Mouse (Mus musculus) CH12.LX (cell line): ENCODE results near the gene Ece1. TPM values are rescaled to one million over a fixed set of nuclear protein-coding genes. Genes with fewer than 3 reads are reported as not detected.

Source experiments
- DNase-seq: peaks from one replicate; pipeline ENCODE4 v3.0.0-alpha.2; 2013; ENCODE audit errors: extremely low read depth
- H3K27ac ChIP-seq: 2 replicates; pipeline ENCODE4 v1.5.1; 2012; ENCODE audit warnings: low read depth, mild to moderate bottlenecking, control low read depth, moderate library complexity; ENCODE audit not compliant: insufficient read depth
- H3K27me3 ChIP-seq: replicated peaks from 2 replicates; pipeline ENCODE3; 2012; ENCODE audit warnings: inconsistent platforms
- H3K36me3 ChIP-seq, 2 experiments: replicated peaks in 1 of 2; 2 replicates each; pipeline versions ENCODE3 to v1.6.1; 2012; ENCODE audit warnings: inconsistent platforms in 1 of 2, low read length in 1 of 2, mild to moderate bottlenecking in 1 of 2, mixed read lengths in 1 of 2, moderate library complexity in 1 of 2; ENCODE audit not compliant: control insufficient read depth in 1 of 2, insufficient read depth in 1 of 2
- H3K4me1 ChIP-seq, 2 experiments: 2 replicates each; pipeline ENCODE4 v1.6.1; 2012; ENCODE audit warnings: inconsistent platforms in 1 of 2, moderate library complexity in 1 of 2; ENCODE audit not compliant: insufficient read depth in 2 of 2, control insufficient read depth in 1 of 2
- H3K4me2 ChIP-seq: 2 replicates; pipeline ENCODE4 v1.6.1; 2012; ENCODE audit warnings: low read depth, mild to moderate bottlenecking, control low read depth; ENCODE audit not compliant: poor library complexity, insufficient read depth, severe bottlenecking
- H3K4me3 ChIP-seq, 3 experiments: fragments of 150-350 bp in 1 of 3; sonication (generic) in 1 of 3; replicated peaks in 1 of 3; 2 replicates each; pipeline versions ENCODE3 to v1.5.1; 2011 to 2012; ENCODE audit warnings: low read depth in 2 of 3, low read length in 2 of 3, mild to moderate bottlenecking in 2 of 3, moderate library complexity in 2 of 3, control low read depth in 1 of 3, improper control_type of control experiment in 1 of 3, inconsistent platforms in 1 of 3, mixed read lengths in 1 of 3; ENCODE audit not compliant: poor library complexity in 1 of 3
- H3K79me2 ChIP-seq: replicated peaks from 2 replicates; pipeline ENCODE4 v1.6.1; 2012; ENCODE audit warnings: mild to moderate bottlenecking, moderate library complexity; ENCODE audit not compliant: control insufficient read depth, poor library complexity, insufficient read depth, severe bottlenecking; ENCODE audit errors: extremely low read depth
- H3K9ac ChIP-seq: 2 replicates; pipeline ENCODE4 v1.6.1; 2012; ENCODE audit warnings: low read depth, mild to moderate bottlenecking, control low read depth, moderate library complexity; ENCODE audit not compliant: insufficient read depth
- H3K9me3 ChIP-seq: replicated peaks from 2 replicates; pipeline ENCODE3; 2012; ENCODE audit warnings: low read length, inconsistent platforms, mixed read lengths
- BHLHE40 ChIP-seq: IDR thresholded peaks from 2 replicates; pipeline ENCODE4 v1.6.1; 2011; ENCODE audit warnings: mild to moderate bottlenecking, low read depth, low read length, improper control_type of control experiment
- CHD1 ChIP-seq: IDR thresholded peaks from 2 replicates; pipeline ENCODE4 v1.6.1; 2012; ENCODE audit warnings: low read depth, low read length, improper control_type of control experiment, inconsistent platforms
- CTCF ChIP-seq, 2 experiments: IDR thresholded peaks in 1 of 2; conservative IDR thresholded peaks in 1 of 2; 2 replicates each; pipeline ENCODE4 v1.5.1; 2011 to 2012; ENCODE audit warnings: low read depth in 2 of 2, low read length in 2 of 2, improper control_type of control experiment in 1 of 2, inconsistent platforms in 1 of 2, mild to moderate bottlenecking in 1 of 2, moderate library complexity in 1 of 2
- E2F4 ChIP-seq: IDR thresholded peaks from 2 replicates; pipeline ENCODE4 v1.6.1; 2011; ENCODE audit warnings: low read depth, low read length, improper control_type of control experiment; ENCODE audit not compliant: insufficient replicate concordance
- ELF1 ChIP-seq: IDR thresholded peaks from 2 replicates; pipeline ENCODE4 v1.6.1; 2014; ENCODE audit warnings: low read depth, mild to moderate bottlenecking, inconsistent platforms, low read length, improper control_type of control experiment
- EP300 ChIP-seq: IDR thresholded peaks from 2 replicates; pipeline ENCODE4 v1.6.1; 2011; ENCODE audit warnings: low read length, improper control_type of control experiment
- ETS1 ChIP-seq: conservative IDR thresholded peaks from 2 replicates; pipeline ENCODE4 v1.6.1; 2012; ENCODE audit warnings: low read depth, mild to moderate bottlenecking, inconsistent platforms, low read length, improper control_type of control experiment, moderate library complexity
- GABPA ChIP-seq: IDR thresholded peaks from 2 replicates; pipeline ENCODE4 v1.6.1; 2012; ENCODE audit warnings: low read depth, low read length, improper control_type of control experiment, inconsistent platforms; ENCODE audit not compliant: insufficient replicate concordance
- IRF4 ChIP-seq: IDR thresholded peaks from 2 replicates; pipeline ENCODE4 v1.6.1; 2014; ENCODE audit warnings: low read depth, mild to moderate bottlenecking, inconsistent platforms, low read length, improper control_type of control experiment
- JUND ChIP-seq: conservative IDR thresholded peaks from 2 replicates; pipeline ENCODE4 v1.6.1; 2011; ENCODE audit warnings: low read depth, low read length, improper control_type of control experiment
- KAT2A ChIP-seq: IDR thresholded peaks from 2 replicates; pipeline ENCODE4 v1.6.1; 2012; ENCODE audit warnings: low read length, improper control_type of control experiment, inconsistent platforms; ENCODE audit not compliant: insufficient replicate concordance
- MAFK ChIP-seq: IDR thresholded peaks from 2 replicates; pipeline ENCODE4 v1.6.1; 2011; ENCODE audit warnings: low read length, improper control_type of control experiment; ENCODE audit not compliant: insufficient replicate concordance
- MAX ChIP-seq: IDR thresholded peaks from 2 replicates; pipeline ENCODE4 v1.6.1; 2011; ENCODE audit warnings: low read length, improper control_type of control experiment
- MEF2A ChIP-seq: IDR thresholded peaks from 2 replicates; pipeline ENCODE4 v1.6.1; 2014; ENCODE audit warnings: low read depth, mild to moderate bottlenecking, inconsistent platforms, low read length, improper control_type of control experiment, borderline replicate concordance
- MYC ChIP-seq: IDR thresholded peaks from 2 replicates; pipeline ENCODE4 v1.6.1; 2011; ENCODE audit warnings: low read depth, mild to moderate bottlenecking, improper control_type of control experiment, low read length
- NELFE ChIP-seq: IDR thresholded peaks from 2 replicates; pipeline ENCODE4 v1.6.1; 2011; ENCODE audit warnings: low read depth, low read length, improper control_type of control experiment
- NRF1 ChIP-seq: IDR thresholded peaks from 2 replicates; pipeline ENCODE4 v1.6.1; 2014; ENCODE audit warnings: low read depth, mild to moderate bottlenecking, inconsistent platforms, low read length, improper control_type of control experiment, moderate library complexity
- PAX5 ChIP-seq: IDR thresholded peaks from 2 replicates; pipeline ENCODE4 v1.6.1; 2012; ENCODE audit warnings: low read length, inconsistent platforms, mixed read lengths
- POLR2A ChIP-seq: IDR thresholded peaks from 2 replicates; pipeline ENCODE4 v1.6.1; 2011; ENCODE audit warnings: low read depth, mild to moderate bottlenecking, improper control_type of control experiment, low read length
- RAD21 ChIP-seq: IDR thresholded peaks from 2 replicates; pipeline ENCODE4 v1.6.1; 2011; ENCODE audit warnings: low read depth, mild to moderate bottlenecking, low read length, improper control_type of control experiment, moderate library complexity
- RCOR1 ChIP-seq: conservative IDR thresholded peaks from 2 replicates; pipeline ENCODE4 v1.6.1; 2012; ENCODE audit warnings: low read depth, mild to moderate bottlenecking, inconsistent platforms, low read length, improper control_type of control experiment
- SMC3 ChIP-seq: IDR thresholded peaks from 2 replicates; pipeline ENCODE4 v1.6.1; 2011; ENCODE audit warnings: low read depth, low read length, improper control_type of control experiment
- TCF12 ChIP-seq: IDR thresholded peaks from 2 replicates; pipeline ENCODE4 v1.6.1; 2014; ENCODE audit warnings: low read depth, mild to moderate bottlenecking, inconsistent platforms, low read length, improper control_type of control experiment
- UBTF ChIP-seq: IDR thresholded peaks from 2 replicates; pipeline ENCODE4 v1.6.1; 2012; ENCODE audit warnings: low read depth, mild to moderate bottlenecking, inconsistent platforms, low read length, improper control_type of control experiment, moderate library complexity
- USF1 ChIP-seq: IDR thresholded peaks from 2 replicates; pipeline ENCODE4 v1.6.1; 2014; ENCODE audit warnings: low read depth, mild to moderate bottlenecking, inconsistent platforms, low read length, improper control_type of control experiment
- USF2 ChIP-seq: conservative IDR thresholded peaks from 2 replicates; pipeline ENCODE4 v1.6.1; 2011; ENCODE audit warnings: low read depth, low read length, improper control_type of control experiment
- ZC3H11A ChIP-seq: IDR thresholded peaks from 2 replicates; pipeline ENCODE4 v1.6.1; 2012; ENCODE audit warnings: low read depth, mild to moderate bottlenecking, inconsistent platforms, low read length, improper control_type of control experiment
- dilution Hi-C: fragments of 300-500 bp; cut with MboI; formaldehyde crosslinking; loops from 2 replicates; pipeline ENCODE4 v1.14.3; 2020; ENCODE audit warnings: low sequenced_read_pairs; ENCODE audit not compliant: extremely low pct_unique_long_range_greater_than_20kb, extremely low pct_ligation_motif_present
- in situ Hi-C: fragments of 300-500 bp; cut with MboI; formaldehyde crosslinking; loops from 3 replicates; pipeline ENCODE4 v1.14.3; 2019; ENCODE audit warnings: low sequenced_read_pairs, low pct_ligation_motif_present, low pct_unique_long_range_greater_than_20kb, mixed read lengths
- polyA plus RNA-seq: library from polyadenylated mRNA; unstranded; fragments of >175 nt; gene quantifications from 2 replicates; pipeline ENCODE4 v1.2.1, GENCODE M21; 2012; ENCODE audit warnings: low read depth; ENCODE audit not compliant: insufficient read length
- total RNA-seq, 2 experiments: library from RNA; depleted of rRNA; stranded (reverse); fragments of 300-350 nt in 1 of 2; fragments of >200 nt in 1 of 2; gene quantifications; 2 replicates each; pipeline ENCODE4 v1.2.3; 2012 to 2014

Ece1 gene
- total and polyA plus RNA-seq, 3 experiments = 0.12 to 10.0 (median 0.16) TPM

GRCm38 (mm10) chr4:137945376-137945775, 83.3 kb downstream of the Ece1 start:
- H3K4me1 ChIP-seq = peaks cover 0 to 10% of the 10 kb centered on the region in 2 experiments; a peak in 2 of 4 replicates
- H3K9me3 ChIP-seq = peaks cover under 1% of the 10 kb centered on the region
- H3K36me3 ChIP-seq = no peaks in the 10 kb centered on the region
- no peak overlapping the region for H3K4me3 ChIP-seq
- dilution Hi-C loops = no loop called here
- no peak overlapping the region for H3K9ac ChIP-seq
- no peaks in the 10 kb centered on the region for H3K79me2 ChIP-seq
- no peak overlapping the region for H3K27ac ChIP-seq
- H3K27me3 ChIP-seq = peaks cover 76% of the 10 kb centered on the region
- in situ Hi-C loops = loop anchor here (5.0 kb wide), 2 partner anchors 93 to 213 kb away; no protein-coding TSS in a partner anchor
- H3K4me2 ChIP-seq = no peak overlapping the region
- DNase-seq = peak; percentile 18
- TF ChIP-seq USF1 = peak; percentile 56
- TF ChIP-seq MYC = peak; percentile 97
- peak; percentile 65 for TF ChIP-seq MAX
- TF ChIP-seq ZC3H11A = no peak
- peak; percentile 62 for TF ChIP-seq SMC3
- TF ChIP-seq MEF2A = no peak
- TF ChIP-seq RAD21 = peak; percentile 68
- TF ChIP-seq CTCF (conservative IDR thresholded peaks at IDR 0.05 in 1 of 2, IDR thresholded peaks at IDR 0.05 in 1 of 2; ENCODE audit: low read depth in 2 of 2, low read length in 2 of 2) = peak; percentile 47 to 72
- no peak for TF ChIP-seq EP300
- TF ChIP-seq, all 38 proteins: peak for 6

GRCm38 (mm10) chr4:137946419-137946818, 84.4 kb downstream of the Ece1 start:
- no peak for DNase-seq
- in situ Hi-C loops = loop anchor here (5.0 kb wide), 2 partner anchors 94 to 214 kb away; no protein-coding TSS in a partner anchor

GRCm38 (mm10) chr4:137952840-137953239, 90.8 kb downstream of the Ece1 start:
- dilution Hi-C loops = no loop called here
- no peaks in the 10 kb centered on the region for H3K36me3 ChIP-seq
- H3K4me2 ChIP-seq = no peak overlapping the region
- peaks cover 55% of the 10 kb centered on the region for H3K27me3 ChIP-seq
- DNase-seq = peak; percentile 76
- no peak overlapping the region for H3K4me3 ChIP-seq
- H3K9me3 ChIP-seq = peaks cover 2% of the 10 kb centered on the region
- in situ Hi-C loops = loop anchor here (25.0 kb wide), 2 partner anchors 359 to 459 kb away; partner anchors contain the start of gene Ddost
- no peaks in the 10 kb centered on the region for H3K79me2 ChIP-seq
- no peaks in the 10 kb centered on the region for H3K4me1 ChIP-seq
- H3K9ac ChIP-seq = no peak overlapping the region
- no peak overlapping the region for H3K27ac ChIP-seq
- TF ChIP-seq PAX5 (no peak), MAX (no peak), TCF12 (no peak), NRF1 (no peak), MAFK (no peak), KAT2A (no peak), RCOR1 (no peak), IRF4 (no peak), RAD21 (peak; percentile 87), NELFE (no peak), CTCF (conservative IDR thresholded peaks at IDR 0.05 in 1 of 2, IDR thresholded peaks at IDR 0.05 in 1 of 2; ENCODE audit: low read depth in 2 of 2, low read length in 2 of 2) (peak; percentile 74 to 91), E2F4 (no peak), JUND (no peak), GABPA (no peak), ELF1 (no peak), POLR2A (no peak), SMC3 (peak; percentile 90), ETS1 (no peak), CHD1 (no peak), ZC3H11A (0 out of 2 replicates have a peak, but pooled peaks have one; percentile 28), UBTF (no peak), USF2 (no peak)

More at GRCm38 (mm10) chr4:137946419-137946818, 84.4 kb downstream of the Ece1 start:
- no peak overlapping the region for H3K9ac ChIP-seq
- peaks cover 70% of the 10 kb centered on the region for H3K27me3 ChIP-seq
- no peak overlapping the region for H3K27ac ChIP-seq
- no peak overlapping the region for H3K4me3 ChIP-seq
- no peak for TF ChIP-seq BHLHE40
- TF ChIP-seq, all 38 proteins: peak for 0
- Histone ChIP-seq H3K4me2 (no peak overlapping the region), H3K79me2 (no peaks in the 10 kb centered on the region), H3K36me3 (no peaks in the 10 kb centered on the region), H3K9me3 (peaks cover 2% of the 10 kb centered on the region), H3K4me1 (peaks cover 0 to 10% of the 10 kb centered on the region in 2 experiments; a peak in 2 of 4 replicates)
- dilution Hi-C loops = no loop called here
